Mouse (Mus musculus): ENCODE results near the gene Lck. TPM values are rescaled to one million over a fixed set of nuclear protein-coding genes. Genes with fewer than 3 reads are reported as not detected.
A peak's percentile ranks its signal among the peaks of the same experiment; 100 is the strongest.
"Not testable (repeated sequence)": the region's sequence is repeated elsewhere in the genome, so short reads cannot be mapped to it uniquely, and the experiment has no call there.

Gene Lck
- polyA plus RNA-seq, 1 experiment, result 17.8 TPM

DNA sequence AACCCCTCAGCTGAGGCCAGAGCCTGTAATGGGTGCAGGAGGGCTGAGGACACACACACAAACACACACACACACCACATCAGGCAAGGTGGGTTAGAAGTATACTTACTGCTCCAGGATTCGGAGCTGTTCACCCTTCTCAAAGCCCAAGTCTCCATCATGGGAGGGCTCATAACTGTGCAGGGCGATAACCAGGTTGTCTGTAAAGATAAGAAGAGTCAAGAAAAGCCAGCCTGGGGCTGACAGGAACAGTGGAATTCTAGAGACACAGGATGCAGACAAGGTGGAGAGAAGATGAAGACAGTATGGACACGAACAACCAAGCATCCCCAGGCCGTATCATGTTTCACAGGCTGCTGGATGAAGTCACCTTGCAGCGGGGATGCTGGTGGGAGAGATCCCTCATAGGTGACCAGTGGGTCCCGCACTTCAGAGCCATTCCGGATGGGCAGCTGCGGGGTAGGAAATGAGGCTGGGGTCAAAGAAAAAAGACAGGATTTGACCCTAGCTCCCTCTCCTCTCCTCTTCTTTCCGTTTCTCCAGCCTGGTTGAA is 16.1 kb downstream of the Lck start:
- H3K27ac ChIP-seq (ENCODE audit: control insufficient read depth, insufficient read depth, low read depth, low read length, poor library complexity), result peak overlapping the region; percentile 52; the same call in 1 of the 2 replicates
- TF ChIP-seq POLR2A (IDR thresholded peaks at IDR 0.05; ENCODE audit: borderline replicate concordance, control insufficient read depth, low read depth, low read length), result no peak
- no peak for TF ChIP-seq CTCF (IDR thresholded peaks at IDR 0.05; ENCODE audit: control insufficient read depth, insufficient read depth, low read length)
- 80% methylated on average over 9 of the region's 9 CpGs for WGBS
- peak overlapping the region; percentile 77 for H3K4me3 ChIP-seq (replicated peaks; ENCODE audit: control insufficient read depth, low read depth, low read length)
- H3K4me1 ChIP-seq (ENCODE audit: control insufficient read depth, insufficient read depth, low read length), result peaks cover 10% of the 10 kb centered on the region

DNA sequence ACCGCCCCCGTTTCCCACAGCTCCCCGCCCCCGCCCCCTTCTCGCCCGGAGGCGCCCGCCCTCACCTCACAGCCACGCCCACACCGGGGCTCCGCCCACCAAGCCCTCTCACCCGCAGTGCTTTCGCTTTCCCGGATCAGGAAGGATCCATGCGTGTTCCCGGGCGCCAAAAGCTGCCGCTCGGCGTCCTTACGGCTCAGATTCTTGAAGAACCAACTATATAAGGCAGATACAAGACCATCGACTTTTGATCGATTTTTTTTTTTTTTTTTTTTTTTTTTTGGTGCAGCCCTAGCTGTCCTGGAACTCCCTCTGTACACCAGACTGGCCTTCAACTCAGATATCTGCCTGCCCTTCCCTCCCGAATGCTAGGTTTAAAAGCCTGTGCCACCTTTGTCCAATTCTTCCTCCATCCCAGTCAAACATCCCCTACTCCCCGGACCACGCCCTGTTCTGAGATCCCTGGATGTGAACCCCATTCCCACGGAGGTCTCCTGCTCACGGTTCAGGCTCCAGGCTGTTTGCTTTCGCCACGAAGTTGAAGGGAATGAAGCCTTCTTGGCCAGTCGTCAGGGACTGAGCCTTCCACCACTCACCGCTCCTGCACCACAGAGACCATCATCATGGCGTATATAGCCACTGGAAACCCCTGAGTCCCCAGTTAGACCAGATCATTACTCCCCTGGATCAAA is 16.8 kb downstream of the Lck start:
- TF ChIP-seq CTCF (IDR thresholded peaks at IDR 0.05; ENCODE audit: control insufficient read depth, insufficient read depth, low read length), result no peak
- peak; percentile 70; the same call in 1 of the 2 replicates for TF ChIP-seq POLR2A (IDR thresholded peaks at IDR 0.05; ENCODE audit: borderline replicate concordance, control insufficient read depth, low read depth, low read length)
- Histone ChIP-seq H3K27ac (ENCODE audit: control insufficient read depth, insufficient read depth, low read depth, low read length, poor library complexity) (peak overlapping the region; percentile 52), H3K4me1 (ENCODE audit: control insufficient read depth, insufficient read depth, low read length) (peaks cover 10% of the 10 kb centered on the region), H3K4me3 (replicated peaks; ENCODE audit: control insufficient read depth, low read depth, low read length) (peak overlapping the region; percentile 77)
- 10% methylated on average over 33 of the region's 33 CpGs for WGBS

DNA sequence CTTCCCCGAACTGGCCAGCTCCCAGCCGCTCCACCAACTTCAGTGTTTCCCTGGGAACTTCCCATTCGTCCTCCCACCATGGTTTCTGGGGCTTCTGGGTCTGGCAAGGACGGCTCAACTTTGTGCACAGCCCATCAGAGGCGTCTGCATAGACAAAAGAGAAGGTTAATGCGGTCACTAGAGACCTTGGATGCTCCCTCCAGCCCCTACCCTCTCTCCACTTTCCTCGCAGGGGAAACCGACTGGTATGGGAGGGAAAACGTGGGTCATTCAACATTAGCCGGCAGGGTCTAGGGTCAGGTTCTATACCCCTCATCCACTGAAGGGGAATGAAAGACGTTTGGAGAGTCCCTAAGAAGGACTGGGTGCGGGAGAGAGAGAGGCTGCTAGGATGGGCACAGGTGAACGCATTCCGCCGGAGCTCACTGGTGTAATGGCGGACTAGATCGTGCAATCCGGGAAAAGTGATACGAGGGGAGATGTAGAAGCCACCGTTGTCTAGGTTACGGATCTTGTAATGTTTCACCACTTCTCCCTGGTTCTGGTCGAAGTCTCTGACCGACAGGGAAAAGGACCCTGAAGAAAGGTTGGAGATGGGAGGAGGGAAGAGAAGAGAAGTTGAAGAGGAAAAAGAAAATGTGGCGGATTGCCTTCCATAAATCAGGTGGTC is 17.4 kb downstream of the Lck start:
- WGBS, result 3% methylated on average over 24 of the region's 24 CpGs
- Histone ChIP-seq H3K27ac (ENCODE audit: control insufficient read depth, insufficient read depth, low read depth, low read length, poor library complexity) (no peak overlapping the region), H3K4me3 (replicated peaks; ENCODE audit: control insufficient read depth, low read depth, low read length) (peak overlapping the region; percentile 77), H3K4me1 (ENCODE audit: control insufficient read depth, insufficient read depth, low read length) (peaks cover 10% of the 10 kb centered on the region)
- no peak for TF ChIP-seq POLR2A (IDR thresholded peaks at IDR 0.05; ENCODE audit: borderline replicate concordance, control insufficient read depth, low read depth, low read length)
- TF ChIP-seq CTCF (IDR thresholded peaks at IDR 0.05; ENCODE audit: control insufficient read depth, insufficient read depth, low read length), result no peak

- Histone ChIP-seq H3K4me3 (replicated peaks; ENCODE audit: control insufficient read depth, low read depth, low read length) (peak overlapping the region; percentile 17), H3K4me1 (ENCODE audit: control insufficient read depth, insufficient read depth, low read length) (peaks cover 10% of the 10 kb centered on the region), H3K27ac (ENCODE audit: control insufficient read depth, insufficient read depth, low read depth, low read length, poor library complexity) (no peak overlapping the region)
- 8% methylated on average over 16 of the region's 16 CpGs for WGBS
- TF ChIP-seq CTCF (IDR thresholded peaks at IDR 0.05; ENCODE audit: control insufficient read depth, insufficient read depth, low read length) (peak; percentile 77), POLR2A (IDR thresholded peaks at IDR 0.05; ENCODE audit: borderline replicate concordance, control insufficient read depth, low read depth, low read length) (no peak)
Measured at GRCm38 (mm10) chr4:129555421-129555861, 18.0 kb downstream of the Lck start.

DNA sequence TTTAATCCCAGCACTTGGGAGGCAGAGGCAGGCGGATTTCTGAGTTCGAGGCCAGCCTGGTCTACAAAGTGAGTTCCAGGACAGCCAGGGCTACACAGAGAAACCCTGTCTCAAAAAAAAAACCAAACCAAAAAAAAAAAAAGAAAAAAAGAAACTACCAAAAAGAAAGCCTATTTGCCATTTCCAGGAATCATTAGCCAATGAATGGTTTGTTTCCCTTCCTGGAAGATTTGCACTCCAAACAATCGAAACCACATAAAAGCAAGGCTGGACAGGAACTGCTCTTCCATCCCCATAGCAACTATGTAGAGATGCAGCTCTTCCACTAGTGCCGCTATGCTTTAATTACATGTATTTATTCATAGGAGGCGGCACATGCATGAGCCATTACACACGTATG is 18.9 kb downstream of the Lck start:
- H3K4me1 ChIP-seq (ENCODE audit: control insufficient read depth, insufficient read depth, low read length); H3K27ac ChIP-seq (ENCODE audit: control insufficient read depth, insufficient read depth, low read depth, low read length, poor library complexity); H3K4me3 ChIP-seq (replicated peaks; ENCODE audit: control insufficient read depth, low read depth, low read length): not testable (repeated sequence)
- WGBS, result 81% methylated on average over 6 of the region's 6 CpGs

- 82% methylated on average over 1 of the region's 1 CpGs for WGBS
Measured at GRCm38 (mm10) chr4:129550295-129550694, 23.1 kb downstream of the Lck start.

DNA sequence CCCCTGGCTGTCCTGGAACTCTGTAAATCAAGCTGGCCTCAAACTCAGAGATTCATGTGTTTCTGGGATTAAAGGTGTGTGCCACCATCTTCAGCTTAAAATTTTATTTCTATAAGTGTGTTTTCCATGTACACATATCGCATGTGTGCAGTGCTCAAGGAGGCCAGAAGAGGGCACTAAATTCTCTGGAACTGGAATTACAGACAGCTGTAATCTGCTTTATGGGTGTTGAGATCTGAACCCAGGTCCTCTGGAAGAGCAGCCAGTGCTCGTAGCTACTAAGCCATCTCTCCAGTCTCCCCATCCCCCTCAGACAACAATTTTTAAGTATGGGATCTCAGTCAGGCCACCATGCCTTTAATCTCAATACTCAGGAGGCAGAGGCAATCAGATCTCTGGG is 24.1 kb downstream of the Lck start:
- Histone ChIP-seq H3K4me1 (ENCODE audit: control insufficient read depth, insufficient read depth, low read length) (no peaks in the 10 kb centered on the region), H3K27ac (ENCODE audit: control insufficient read depth, insufficient read depth, low read depth, low read length, poor library complexity) (no peak overlapping the region), H3K4me3 (replicated peaks; ENCODE audit: control insufficient read depth, low read depth, low read length) (no peak overlapping the region)
- 67% methylated on average over 2 of the region's 2 CpGs for WGBS
- TF ChIP-seq POLR2A (IDR thresholded peaks at IDR 0.05; ENCODE audit: borderline replicate concordance, control insufficient read depth, low read depth, low read length) (no peak), CTCF (IDR thresholded peaks at IDR 0.05; ENCODE audit: control insufficient read depth, insufficient read depth, low read length) (0 out of 2 replicates have a peak, but pooled peaks have one; percentile 1)

More at GRCm38 (mm10) chr4:129550295-129550694, 23.1 kb downstream of the Lck start:
- Histone ChIP-seq H3K4me1 (ENCODE audit: control insufficient read depth, insufficient read depth, low read length) (no peaks in the 10 kb centered on the region), H3K4me3 (replicated peaks; ENCODE audit: control insufficient read depth, low read depth, low read length) (no peak overlapping the region), H3K27ac (ENCODE audit: control insufficient read depth, insufficient read depth, low read depth, low read length, poor library complexity) (no peak overlapping the region)
- TF ChIP-seq CTCF (IDR thresholded peaks at IDR 0.05; ENCODE audit: control insufficient read depth, insufficient read depth, low read length) (no peak), POLR2A (IDR thresholded peaks at IDR 0.05; ENCODE audit: borderline replicate concordance, control insufficient read depth, low read depth, low read length) (no peak)

- not testable (repeated sequence) for H3K4me1 ChIP-seq (ENCODE audit: control insufficient read depth, insufficient read depth, low read length); H3K4me3 ChIP-seq (replicated peaks; ENCODE audit: control insufficient read depth, low read depth, low read length); H3K27ac ChIP-seq (ENCODE audit: control insufficient read depth, insufficient read depth, low read depth, low read length, poor library complexity)
- WGBS, result 77% methylated on average over 4 of the region's 4 CpGs
Measured at GRCm38 (mm10) chr4:129547631-129548030, 25.8 kb downstream of the Lck start.
